ENCODE assay signal across 24 mouse cellular contexts in genomic region chr12:51089324-51089723, GRCm38 (mm10).
DNase-seq lines count a peak whose midpoint lies in the region; ATAC-seq lines count a peak whose summit lies in the region.
"Had no signal": no experiment of that assay in that cellular context is flagged by ENCODE, and none has a peak within 500 bp of the region (broad histone marks: within the 10 kb centered on the region; RNA-seq: fewer than 3 reads in every experiment).

No protein-coding gene starts in this region.

- 68% methylated on average over 7 of the region's 7 CpGs for WGBS in forebrain, embryonic 14.5 days
- WGBS in forebrain, embryonic 15.5 days, result 48% methylated on average over 7 of the region's 7 CpGs
- 84% methylated on average over 7 of the region's 7 CpGs for WGBS in heart, embryonic 11.5 days (ENCODE audit: insufficient replicate concordance)

- no peaks in the 10 kb centered on the region for H3K27me3 ChIP-seq in forebrain, embryonic 14.5 days (replicated peaks; ENCODE audit: control insufficient read depth, insufficient read depth, low read length)
- no peaks in the 10 kb centered on the region for H3K27me3 ChIP-seq in forebrain, embryonic 15.5 days
- no peaks in the 10 kb centered on the region for H3K27me3 ChIP-seq in heart, embryonic 11.5 days (ENCODE audit: control insufficient read depth, insufficient read depth, low read length)
- H3K27me3 ChIP-seq: CH12.LX; embryonic facial prominence, embryonic 13.5 days; embryonic facial prominence, embryonic 15.5 days; forebrain, embryonic 13.5 days had no signal

- H3K9me3 ChIP-seq in forebrain, embryonic 14.5 days (replicated peaks; ENCODE audit: control insufficient read depth, low read length), result no peaks in the 10 kb centered on the region
- H3K9me3 ChIP-seq in forebrain, embryonic 15.5 days, result no peaks in the 10 kb centered on the region
- H3K9me3 ChIP-seq in heart, embryonic 11.5 days (replicated peaks; ENCODE audit: control insufficient read depth, low read length), result no peaks in the 10 kb centered on the region
- H3K9me3 ChIP-seq: embryonic facial prominence, embryonic 13.5 days; embryonic facial prominence, embryonic 15.5 days; forebrain, embryonic 10.5 days; forebrain, embryonic 13.5 days had no signal

- no peak overlapping the region for H3K4me2 ChIP-seq in forebrain, embryonic 14.5 days (ENCODE audit: low read length)
- H3K4me2 ChIP-seq in forebrain, embryonic 15.5 days (replicated peaks), result no peak overlapping the region
- H3K4me2 ChIP-seq in heart, embryonic 11.5 days, result no peak overlapping the region
- H3K4me2 ChIP-seq: embryonic facial prominence, embryonic 13.5 days; embryonic facial prominence, embryonic 15.5 days; forebrain, embryonic 13.5 days had no signal

- H3K27ac ChIP-seq in forebrain, embryonic 14.5 days (ENCODE audit: low read depth, low read length), result no peak overlapping the region
- no peak overlapping the region for H3K27ac ChIP-seq in forebrain, embryonic 15.5 days (replicated peaks)
- H3K27ac ChIP-seq in heart, embryonic 11.5 days (ENCODE audit: low read depth, low read length), result no peak overlapping the region
- H3K27ac ChIP-seq: embryonic facial prominence, embryonic 13.5 days; embryonic facial prominence, embryonic 15.5 days; forebrain, embryonic 10.5 days; forebrain, embryonic 13.5 days had no signal

- no peak overlapping the region for H3K4me3 ChIP-seq in forebrain, embryonic 14.5 days (ENCODE audit: low read depth, low read length)
- no peak overlapping the region for H3K4me3 ChIP-seq in forebrain, embryonic 15.5 days
- no peak overlapping the region for H3K4me3 ChIP-seq in heart, embryonic 11.5 days (ENCODE audit: low read depth, low read length)
- H3K4me3 ChIP-seq: embryonic facial prominence, embryonic 13.5 days; embryonic facial prominence, embryonic 15.5 days; erythroblast, embryonic 14.5 days; forebrain, embryonic 10.5 days; forebrain, embryonic 13.5 days had no signal

- H3K36me3 ChIP-seq in forebrain, embryonic 14.5 days (ENCODE audit: control insufficient read depth, insufficient read depth, low read length), result no peaks in the 10 kb centered on the region
- H3K36me3 ChIP-seq in forebrain, embryonic 15.5 days, result no peaks in the 10 kb centered on the region
- no peaks in the 10 kb centered on the region for H3K36me3 ChIP-seq in heart, embryonic 11.5 days (ENCODE audit: control insufficient read depth, insufficient read depth, low read length)
- H3K36me3 ChIP-seq: embryonic facial prominence, embryonic 13.5 days; embryonic facial prominence, embryonic 15.5 days; forebrain, embryonic 10.5 days; G1E had no signal

- no peak overlapping the region for H3K9ac ChIP-seq in forebrain, embryonic 14.5 days (ENCODE audit: low read length)
- no peak overlapping the region for H3K9ac ChIP-seq in forebrain, embryonic 15.5 days (replicated peaks)
- no peak overlapping the region for H3K9ac ChIP-seq in heart, embryonic 11.5 days (ENCODE audit: low read depth, low read length)
- H3K9ac ChIP-seq: embryonic facial prominence, embryonic 13.5 days; embryonic facial prominence, embryonic 15.5 days; forebrain, embryonic 13.5 days had no signal

- H3K4me1 ChIP-seq in forebrain, embryonic 14.5 days (ENCODE audit: control insufficient read depth, insufficient read depth, low read length), result no peaks in the 10 kb centered on the region
- peaks cover 4% of the 10 kb centered on the region; the same call in 1 of the 2 replicates for H3K4me1 ChIP-seq in forebrain, embryonic 15.5 days
- no peaks in the 10 kb centered on the region for H3K4me1 ChIP-seq in heart, embryonic 11.5 days (ENCODE audit: control insufficient read depth, insufficient read depth, low read length)
- H3K4me1 ChIP-seq: embryonic facial prominence, embryonic 13.5 days; embryonic facial prominence, embryonic 15.5 days; forebrain, embryonic 10.5 days; forebrain, embryonic 13.5 days had no signal

- peak; percentile 48 for DNase-seq in forebrain, embryonic 14.5 days (ENCODE audit: low spot score)
- peak; percentile 1 for DNase-seq in gastrocnemius, adult 18-20 months (ENCODE audit: low spot score)
- DNase-seq in gastrocnemius, postnatal 4 days (ENCODE audit: low spot score in 2 of 2), result no peak
- peak; percentile 14 for DNase-seq in brain, adult 2 months (ENCODE audit: low read depth, low spot score)
- DNase-seq: adrenal gland, postnatal 10 days; adrenal gland, postnatal 25 days; B cell, adult 2 months; cerebellum, adult 11 months; cerebellum, adult 18-20 months; cerebellum, adult 8-10 months; cerebellum, adult 9-11 months; cerebellum, postnatal 14 days; cerebellum, postnatal 36 days; embryo, embryonic 11 days had no signal

- ATAC-seq in forebrain, embryonic 14.5 days, result no peak; the same call in 1 of the 2 replicates
- no peak for ATAC-seq in forebrain, embryonic 15.5 days (replicated peaks)
- no peak for ATAC-seq in heart, embryonic 11.5 days (replicated peaks; ENCODE audit: insufficient number of reproducible peaks, low FRiP score, low TSS enrichment)
- ATAC-seq: CD4-positive, CD25-positive, alpha-beta regulatory T cell, adult 4 months; forebrain, embryonic 13.5 days had no signal

Comparison
In these comparisons a context has a peak if more than half of its experiments do, and no peak if none do; other contexts are left out.
1. DNase-seq: peak in forebrain, embryonic 14.5 days (single experiment), gastrocnemius, adult 18-20 months (single experiment) and brain, adult 2 months (single experiment); none in gastrocnemius, postnatal 4 days (0 of 2).